Mouse (Mus musculus) hindbrain, embryonic 12.5 days (tissue): Measurements from ENCODE around the gene Atp6v1fnb. TPM values are rescaled to one million over a fixed set of nuclear protein-coding genes. Genes with fewer than 3 reads are reported as not detected.

Experiments used
- ATAC-seq: fragments of 200-750 bp; cut with Nextera tagmentation; 2 replicates; pipeline ENCODE4 v1.8.0; 2017; ENCODE audit warnings: moderate TSS enrichment; ENCODE audit not compliant: low FRiP score
- H3K27ac ChIP-seq: fragments of 300-500 bp; sonication (generic); 2 replicates; pipeline ENCODE4 v1.5.1; 2016; ENCODE audit warnings: mild to moderate bottlenecking
- H3K27me3 ChIP-seq: fragments of 300-500 bp; sonication (generic); 2 replicates; pipeline ENCODE4 v1.6.1; 2016; ENCODE audit warnings: mild to moderate bottlenecking
- H3K36me3 ChIP-seq: fragments of 300-500 bp; sonication (generic); 2 replicates; pipeline ENCODE4 v1.6.1; 2016; ENCODE audit warnings: mild to moderate bottlenecking
- H3K4me1 ChIP-seq: fragments of 300-500 bp; sonication (generic); 2 replicates; pipeline ENCODE4 v1.6.1; 2016
- H3K4me2 ChIP-seq: fragments of 300-500 bp; sonication (generic); replicated peaks from 2 replicates; pipeline ENCODE4 v1.6.1; 2016; ENCODE audit warnings: mild to moderate bottlenecking
- H3K4me3 ChIP-seq: fragments of 300-500 bp; sonication (generic); 2 replicates; pipeline ENCODE4 v1.5.1; 2016; ENCODE audit warnings: mild to moderate bottlenecking
- H3K9ac ChIP-seq: fragments of 300-500 bp; sonication (generic); 2 replicates; pipeline ENCODE4 v1.6.1; 2016; ENCODE audit warnings: mild to moderate bottlenecking, moderate library complexity
- H3K9me3 ChIP-seq: fragments of 300-500 bp; sonication (generic); replicated peaks from 2 replicates; pipeline ENCODE4 v1.6.1; 2016; ENCODE audit warnings: mild to moderate bottlenecking
- WGBS: fragments of 180-500 bp; shearing (Covaris S2); methylation state at CpG from one replicate; pipeline ENCODE4 v1.1.7; 2016; 5-methylcytosine and 5-hydroxymethylcytosine counted together
- polyA plus RNA-seq: library from polyadenylated mRNA; unstranded; fragments of >200 nt; fragmentation: Nextera tagmentation; extraction: Ambion mirVana; gene quantifications from 2 replicates; pipeline ENCODE4 v1.2.1, GENCODE M21; 2016

Atp6v1fnb gene
- polyA plus RNA-seq, 1 experiment from 2014 or later = not detected

DNA sequence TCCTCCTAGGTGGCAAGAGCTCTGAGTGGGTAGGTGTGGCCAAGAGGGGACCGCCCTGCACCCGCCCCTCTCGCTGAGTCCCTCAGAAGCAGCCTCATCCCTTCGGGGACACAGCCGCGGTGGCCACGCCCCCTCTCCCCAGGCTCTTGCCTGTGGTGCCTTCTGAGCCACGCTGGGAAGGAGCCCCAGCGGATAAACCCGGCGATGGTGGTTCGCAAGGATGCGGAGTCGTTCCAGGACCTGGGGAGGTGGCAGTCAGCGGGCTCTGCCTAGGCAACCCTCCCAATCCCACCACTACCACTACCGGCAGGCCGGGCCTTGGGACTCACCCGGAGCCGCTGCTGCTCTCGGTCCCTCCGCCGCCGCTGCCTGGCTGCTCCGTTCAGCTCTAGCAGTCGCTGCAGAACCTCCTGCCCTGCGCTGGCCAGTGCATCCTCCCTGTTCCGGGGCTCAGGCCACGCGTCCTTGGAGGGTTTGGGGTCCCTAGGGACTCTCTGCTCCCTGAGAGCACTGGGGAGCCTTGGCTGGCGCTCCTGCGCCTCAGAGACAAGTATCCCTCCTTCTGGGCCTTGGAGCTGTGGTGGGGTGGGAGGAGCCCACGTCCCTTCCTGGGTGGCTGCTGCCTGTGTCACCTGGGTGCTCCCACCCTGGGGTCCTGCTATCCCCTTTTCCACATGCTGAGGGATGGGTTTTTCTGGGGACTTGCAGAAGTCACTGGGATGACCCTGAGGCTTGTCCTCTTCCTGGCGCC lies 2.9 kb downstream of the Atp6v1fnb start:
- Histone ChIP-seq H3K9me3 (no peaks in the 10 kb centered on the region), H3K4me1 (peaks cover 10% of the 10 kb centered on the region), H3K27ac (no peak overlapping the region), H3K36me3 (peaks cover 21% of the 10 kb centered on the region), H3K9ac (peak overlapping the region; percentile 46; the same call in 1 of the 2 replicates), H3K27me3 (peaks cover 16% of the 10 kb centered on the region), H3K4me2 (peak overlapping the region; percentile 53), H3K4me3 (peak overlapping the region; percentile 31)
- peak; percentile 91 for ATAC-seq
- WGBS = 3% methylated on average over 33 of the region's 33 CpGs

DNA sequence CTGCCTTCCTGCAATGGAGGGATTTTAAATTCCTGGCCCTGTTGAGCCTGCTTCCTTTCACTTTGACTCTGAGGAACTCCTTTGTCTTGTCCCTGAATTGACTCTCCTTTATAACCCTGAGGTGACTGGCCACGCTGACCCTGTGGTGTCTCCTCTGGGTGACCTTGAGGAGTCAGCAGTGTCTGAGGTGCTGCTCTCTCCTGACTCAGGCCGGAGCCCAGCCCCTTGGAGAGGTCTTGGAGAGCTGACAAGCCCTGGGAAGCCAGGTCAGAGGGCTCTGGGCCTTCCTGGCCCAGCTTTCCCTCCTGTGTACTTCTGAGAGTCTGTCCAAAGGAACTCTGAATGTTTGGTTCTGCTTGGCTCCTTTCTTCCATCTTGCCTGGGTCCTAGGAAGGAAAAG lies 3.5 kb downstream of the Atp6v1fnb start:
- Histone ChIP-seq H3K4me3 (no peak overlapping the region), H3K4me2 (no peak overlapping the region), H3K4me1 (peaks cover 10% of the 10 kb centered on the region), H3K9me3 (no peaks in the 10 kb centered on the region), H3K36me3 (peaks cover 20% of the 10 kb centered on the region), H3K27ac (no peak overlapping the region), H3K27me3 (peaks cover 16% of the 10 kb centered on the region), H3K9ac (no peak overlapping the region)
- 50% methylated on average over 2 of the region's 2 CpGs for WGBS
- ATAC-seq = no peak

DNA sequence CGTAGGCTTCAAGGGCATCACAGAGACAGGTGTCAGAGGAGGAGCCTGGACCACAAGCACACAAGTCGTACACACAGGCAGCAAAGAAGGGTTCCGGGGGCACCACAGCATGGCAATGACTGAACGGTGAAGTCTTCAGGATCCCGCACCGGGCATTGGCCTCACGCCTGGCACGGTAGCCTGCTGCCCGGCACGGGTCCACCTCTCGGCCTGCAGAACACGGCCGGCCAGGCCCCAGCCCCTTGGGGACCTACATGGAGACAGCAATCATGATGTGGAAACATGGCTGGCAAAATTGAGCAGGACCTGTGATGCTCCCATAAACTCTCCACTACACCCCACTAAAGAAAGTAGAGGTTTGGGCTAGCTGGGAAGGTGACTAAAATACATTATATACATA lies 11.5 kb downstream of the Atp6v1fnb start:
- ATAC-seq = no peak
- H3K4me1 ChIP-seq = peaks cover 5% of the 10 kb centered on the region
- no peaks in the 10 kb centered on the region for H3K9me3 ChIP-seq
- no peak overlapping the region for H3K27ac ChIP-seq
- no peaks in the 10 kb centered on the region for H3K36me3 ChIP-seq
- peaks cover 24% of the 10 kb centered on the region for H3K27me3 ChIP-seq
- 92% methylated on average over 13 of the region's 13 CpGs for WGBS
- H3K4me2 ChIP-seq = no peak overlapping the region
- H3K4me3 ChIP-seq = no peak overlapping the region
- no peak overlapping the region for H3K9ac ChIP-seq

DNA sequence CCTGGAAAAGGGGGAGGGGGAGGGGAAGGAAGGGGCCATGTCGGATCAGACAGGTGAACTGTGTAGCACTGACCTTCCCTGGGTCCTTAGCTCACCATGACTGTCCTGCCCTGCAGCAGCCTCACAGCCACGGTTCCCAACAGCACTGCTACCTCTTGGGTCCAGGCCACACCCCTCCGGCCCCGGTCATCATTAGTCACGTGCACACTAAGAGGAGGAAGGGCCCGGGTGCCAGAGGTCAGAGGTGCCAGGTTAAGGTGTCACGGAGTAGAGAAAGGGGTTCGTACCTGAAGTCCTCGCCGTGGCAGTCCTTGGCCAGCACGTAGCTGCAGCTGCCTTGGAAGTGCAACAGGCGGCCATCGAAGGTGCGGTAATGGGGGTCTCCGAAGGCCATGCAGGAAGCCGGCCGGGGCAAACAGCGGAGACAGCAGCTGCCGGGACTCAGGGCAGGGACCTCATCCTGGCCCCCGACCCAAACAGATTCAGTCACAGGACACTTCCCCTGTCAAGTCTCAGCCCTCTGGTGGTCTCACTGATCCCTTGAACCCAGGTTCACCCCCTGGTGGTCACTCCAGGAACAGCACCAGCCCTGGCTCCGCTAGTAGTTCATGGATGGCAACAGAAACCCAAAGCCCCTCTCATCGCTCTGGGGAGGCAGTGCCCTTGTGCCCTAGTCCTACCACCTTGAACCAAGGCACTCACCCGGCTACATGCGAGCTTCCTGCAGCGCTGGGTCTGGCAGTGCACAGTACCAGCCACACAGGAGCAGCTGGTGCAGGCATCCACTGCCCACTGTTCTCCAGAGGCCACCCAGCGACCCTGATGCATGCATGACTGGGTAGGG lies 13.7 kb downstream of the Atp6v1fnb start:
- no peaks in the 10 kb centered on the region for H3K36me3 ChIP-seq
- 8% methylated on average over 26 of the region's 26 CpGs for WGBS
- peak; percentile 67 for ATAC-seq
- H3K4me1 ChIP-seq = peaks cover 5% of the 10 kb centered on the region
- peak overlapping the region; percentile 32; the same call in 1 of the 2 replicates for H3K9ac ChIP-seq
- H3K9me3 ChIP-seq = no peaks in the 10 kb centered on the region
- peak overlapping the region; percentile 23 for H3K4me3 ChIP-seq
- H3K27me3 ChIP-seq = peaks cover 18% of the 10 kb centered on the region
- peak overlapping the region; percentile 59 for H3K4me2 ChIP-seq
- H3K27ac ChIP-seq = no peak overlapping the region

DNA sequence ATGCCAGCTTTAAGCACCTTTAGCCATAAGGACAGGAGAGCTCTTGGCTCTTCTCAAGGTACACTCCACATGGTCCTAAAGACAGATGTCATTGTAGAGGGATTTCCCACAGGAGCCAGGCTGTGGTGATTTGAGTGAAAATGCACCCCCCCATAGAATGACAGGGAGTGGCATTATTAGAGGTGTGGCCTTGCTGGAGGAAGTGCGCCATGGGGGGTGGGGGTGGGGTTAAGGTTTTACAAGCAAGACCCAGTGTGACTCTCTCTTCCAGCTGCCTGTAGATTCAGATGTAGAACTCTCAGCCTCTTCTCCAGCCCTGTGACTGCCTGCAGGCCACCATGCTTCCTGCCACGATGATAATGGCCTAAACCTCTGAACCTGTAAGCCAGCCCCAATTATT lies 14.7 kb downstream of the Atp6v1fnb start:
- H3K27me3 ChIP-seq = peaks cover 18% of the 10 kb centered on the region
- H3K9me3 ChIP-seq = no peaks in the 10 kb centered on the region
- H3K4me3 ChIP-seq = no peak overlapping the region
- peaks cover 5% of the 10 kb centered on the region for H3K4me1 ChIP-seq
- 50% methylated on average over 2 of the region's 2 CpGs for WGBS
- no peaks in the 10 kb centered on the region for H3K36me3 ChIP-seq
- H3K4me2 ChIP-seq = no peak overlapping the region
- ATAC-seq = no peak
- H3K27ac ChIP-seq = no peak overlapping the region
- no peak overlapping the region for H3K9ac ChIP-seq

DNA sequence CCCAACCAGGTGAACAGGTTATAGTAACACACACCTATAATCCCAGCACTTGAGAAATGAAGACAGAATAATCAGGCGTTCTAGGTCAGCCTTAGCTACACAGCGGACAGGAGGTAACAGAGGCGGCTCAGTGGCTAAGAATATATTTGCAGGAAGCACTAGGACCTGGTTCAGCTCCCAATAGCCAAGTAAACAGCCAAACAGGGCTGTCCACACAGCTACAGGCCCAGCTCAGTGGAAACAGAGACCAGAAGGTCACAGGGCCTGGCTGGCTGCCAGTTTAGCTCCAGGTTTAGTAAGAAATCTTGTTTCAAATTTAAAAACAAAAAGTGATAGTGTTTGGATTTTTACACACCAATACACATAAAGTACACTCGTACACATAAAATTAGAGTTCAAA lies 22.9 kb downstream of the Atp6v1fnb start:
- Histone ChIP-seq H3K27ac (no peak overlapping the region), H3K9ac (no peak overlapping the region), H3K4me1 (0 out of 2 replicates have a peak, but pooled peaks cover 5% of the 10 kb centered on the region), H3K4me2 (no peak overlapping the region), H3K27me3 (peaks cover 60% of the 10 kb centered on the region), H3K9me3 (no peaks in the 10 kb centered on the region), H3K4me3 (no peak overlapping the region), H3K36me3 (no peaks in the 10 kb centered on the region)
- ATAC-seq = no peak
- WGBS = 79% methylated on average over 4 of the region's 4 CpGs

DNA sequence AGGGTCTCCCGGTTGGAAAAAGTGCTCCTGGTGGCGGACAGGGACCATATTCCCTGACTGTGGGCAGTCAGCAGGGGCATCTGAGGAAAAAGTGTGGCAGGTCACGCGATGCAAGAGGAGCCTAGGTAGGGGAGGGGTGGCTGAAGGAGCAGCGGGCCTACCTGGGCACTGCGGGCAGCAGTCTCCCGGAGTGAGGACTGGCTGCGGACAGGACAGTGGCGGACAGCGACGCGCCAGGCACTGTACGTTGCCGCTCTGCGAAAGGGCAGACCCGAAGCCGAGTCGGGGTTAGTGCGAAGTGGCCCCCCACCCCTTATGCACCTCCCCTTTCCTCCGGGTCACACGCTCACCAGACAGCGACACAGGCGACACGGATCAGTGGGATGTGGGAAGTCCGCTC lies 25.0 kb downstream of the Atp6v1fnb start:
- no peak for ATAC-seq
- H3K27me3 ChIP-seq = peaks cover 64% of the 10 kb centered on the region
- no peak overlapping the region for H3K4me3 ChIP-seq
- H3K4me2 ChIP-seq = peak overlapping the region; percentile 21; the same call in 1 of the 2 replicates
- WGBS = 15% methylated on average over 25 of the region's 25 CpGs
- no peak overlapping the region for H3K9ac ChIP-seq
- 0 out of 2 replicates have a peak, but pooled peaks cover 5% of the 10 kb centered on the region for H3K4me1 ChIP-seq
- H3K9me3 ChIP-seq = no peaks in the 10 kb centered on the region
- H3K36me3 ChIP-seq = no peaks in the 10 kb centered on the region
- no peak overlapping the region for H3K27ac ChIP-seq

DNA sequence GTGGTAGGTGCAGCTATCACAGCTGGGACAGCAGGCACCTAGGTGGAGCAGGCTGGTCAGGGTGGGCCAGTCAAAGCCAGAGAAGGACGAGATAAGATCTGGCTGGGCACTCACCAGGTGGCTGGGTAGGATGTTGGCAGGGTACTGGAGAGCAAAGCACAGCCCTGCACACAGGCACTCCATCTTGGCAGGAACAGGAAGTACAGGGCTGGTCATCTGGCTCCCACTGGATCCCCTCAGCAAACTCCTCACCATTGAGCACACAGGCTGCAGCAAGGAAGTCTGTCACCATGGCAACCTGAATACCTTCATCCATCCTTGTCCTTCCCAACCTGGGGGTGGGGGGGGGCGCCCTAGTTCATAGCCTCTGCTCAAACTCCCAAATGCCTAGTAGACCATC lies 26.6 kb downstream of the Atp6v1fnb start:
- H3K36me3 ChIP-seq = no peaks in the 10 kb centered on the region
- H3K4me3 ChIP-seq = no peak overlapping the region
- WGBS = 30% methylated on average over 2 of the region's 2 CpGs

DNA sequence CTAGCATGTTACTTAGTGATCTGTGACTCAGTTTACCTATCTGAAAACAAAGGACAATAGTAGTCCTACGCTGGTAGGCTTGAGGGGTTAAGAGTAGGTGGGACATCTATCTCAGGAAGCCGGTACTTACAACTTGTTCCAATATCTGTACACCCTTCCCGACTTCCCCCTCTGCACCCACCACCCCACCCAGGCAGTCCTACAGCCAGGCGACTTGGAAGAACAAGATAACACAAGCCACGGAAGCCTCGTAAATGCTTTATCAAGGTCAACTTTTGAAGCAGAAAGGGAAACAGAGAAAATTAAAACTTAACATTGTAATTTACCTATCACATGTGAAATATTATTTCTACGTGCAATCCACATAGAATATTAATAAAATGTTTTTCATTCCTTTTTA lies 28.9 kb downstream of the Atp6v1fnb start:
- no peak for ATAC-seq
- 94% methylated on average over 7 of the region's 7 CpGs for WGBS
- no peak overlapping the region for H3K4me2 ChIP-seq
- no peaks in the 10 kb centered on the region for H3K9me3 ChIP-seq
- H3K27me3 ChIP-seq = peaks cover 52% of the 10 kb centered on the region
- H3K4me3 ChIP-seq = no peak overlapping the region
- H3K9ac ChIP-seq = no peak overlapping the region
- no peaks in the 10 kb centered on the region for H3K36me3 ChIP-seq
- H3K27ac ChIP-seq = no peak overlapping the region
- H3K4me1 ChIP-seq = 0 out of 2 replicates have a peak, but pooled peaks cover 5% of the 10 kb centered on the region

More for the DNA sequence above, 26.6 kb downstream of the Atp6v1fnb start:
- no peak for ATAC-seq
- 0 out of 2 replicates have a peak, but pooled peaks cover 5% of the 10 kb centered on the region for H3K4me1 ChIP-seq
- H3K9me3 ChIP-seq = no peaks in the 10 kb centered on the region
- peaks cover 56% of the 10 kb centered on the region for H3K27me3 ChIP-seq
- no peak overlapping the region for H3K4me2 ChIP-seq
- no peak overlapping the region for H3K27ac ChIP-seq
- H3K9ac ChIP-seq = no peak overlapping the region

DNA sequence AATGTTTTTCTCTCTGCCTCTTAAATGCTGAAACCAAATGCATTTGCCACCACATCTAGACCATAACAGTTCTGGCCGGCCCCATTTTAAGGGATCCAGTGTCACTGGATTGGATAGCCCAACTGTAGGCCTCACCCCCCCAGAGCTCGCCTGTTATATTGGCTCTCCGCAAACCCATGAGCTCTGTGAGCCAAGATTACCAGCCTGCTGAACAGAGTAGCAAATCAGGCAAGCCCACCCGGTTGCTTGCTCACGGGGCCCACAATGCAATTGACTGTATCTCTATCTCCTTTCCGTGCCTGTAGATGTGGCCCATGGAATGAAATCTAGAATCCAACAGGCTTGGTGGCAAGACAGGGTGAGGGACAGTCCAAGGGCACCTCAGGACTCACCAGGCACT lies 29.6 kb downstream of the Atp6v1fnb start:
- WGBS = 88% methylated on average over 6 of the region's 6 CpGs
- H3K27me3 ChIP-seq = peaks cover 52% of the 10 kb centered on the region
- no peak overlapping the region for H3K4me2 ChIP-seq
- H3K9ac ChIP-seq = no peak overlapping the region
- H3K4me1 ChIP-seq = 0 out of 2 replicates have a peak, but pooled peaks cover 5% of the 10 kb centered on the region
- H3K4me3 ChIP-seq = no peak overlapping the region
- no peak overlapping the region for H3K27ac ChIP-seq
- no peak for ATAC-seq
- no peaks in the 10 kb centered on the region for H3K9me3 ChIP-seq
- H3K36me3 ChIP-seq = no peaks in the 10 kb centered on the region

DNA sequence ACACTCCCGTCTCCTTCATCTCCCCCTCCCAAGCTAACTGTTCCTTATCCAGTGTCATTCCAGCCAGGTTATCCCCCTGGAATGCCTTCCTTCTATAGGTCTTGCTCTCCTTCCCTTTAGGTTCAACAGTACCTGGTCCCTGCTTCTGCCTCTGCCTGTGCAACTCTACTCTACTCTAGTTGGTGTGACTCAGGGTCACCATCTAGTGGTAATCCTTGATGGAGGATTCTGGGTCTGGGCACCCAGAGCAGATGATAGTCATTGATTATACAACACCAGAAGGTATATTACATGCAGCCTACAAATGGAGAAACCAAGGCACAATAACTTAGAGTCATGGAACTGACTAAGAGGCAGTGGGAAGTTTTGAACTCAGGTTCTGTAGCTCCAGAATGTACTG lies 30.4 kb downstream of the Atp6v1fnb start:
- H3K27ac ChIP-seq = no peak overlapping the region
- no peak overlapping the region for H3K9ac ChIP-seq
- no peak overlapping the region for H3K4me3 ChIP-seq
- H3K9me3 ChIP-seq = no peaks in the 10 kb centered on the region
- peaks cover 52% of the 10 kb centered on the region for H3K27me3 ChIP-seq
- H3K4me2 ChIP-seq = no peak overlapping the region
- 97% methylated on average over 1 of the region's 1 CpGs for whole genome bisulfite sequencing
- ATAC-seq = no peak
- H3K4me1 ChIP-seq = no peaks in the 10 kb centered on the region
- H3K36me3 ChIP-seq = no peaks in the 10 kb centered on the region

DNA sequence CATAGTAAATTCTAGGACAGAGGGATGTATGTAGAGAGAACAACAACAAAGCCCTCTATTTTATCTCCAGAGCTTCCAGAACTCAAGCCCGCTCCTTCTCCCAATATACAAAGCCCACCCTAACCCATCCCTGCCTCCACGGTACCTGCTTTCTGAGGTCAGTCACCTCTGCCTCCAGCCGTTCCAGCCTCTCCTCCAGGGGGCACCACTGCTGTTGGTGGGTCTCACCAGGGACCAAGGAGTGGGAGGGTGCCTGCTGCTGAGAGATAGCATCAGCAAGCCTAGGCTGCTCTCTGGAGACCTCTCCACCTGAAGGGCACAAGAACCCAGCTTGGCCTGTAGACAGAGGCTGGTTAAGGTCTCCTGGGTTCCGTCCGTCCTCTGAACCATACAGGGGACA lies 34.3 kb downstream of the Atp6v1fnb start:
- no peak overlapping the region for H3K27ac ChIP-seq
- H3K9me3 ChIP-seq = no peaks in the 10 kb centered on the region
- WGBS = 82% methylated on average over 5 of the region's 5 CpGs
- H3K27me3 ChIP-seq = peaks cover 60% of the 10 kb centered on the region
- no peaks in the 10 kb centered on the region for H3K36me3 ChIP-seq
- ATAC-seq = no peak
- H3K4me3 ChIP-seq = no peak overlapping the region
- no peak overlapping the region for H3K4me2 ChIP-seq
- H3K9ac ChIP-seq = no peak overlapping the region
- peaks cover 9% of the 10 kb centered on the region for H3K4me1 ChIP-seq
